Mouse (Mus musculus) megakaryocyte, embryonic 14.5 days (primary cell): ENCODE data around the gene Ikzf1.

Experiments
- FLI1 ChIP-seq: IDR thresholded peaks from 2 replicates; pipeline ENCODE4 v1.6.1; 2012; ENCODE audit warnings: low read length, inconsistent platforms, mixed read lengths
- GATA1 ChIP-seq: IDR thresholded peaks from 3 replicates; pipeline ENCODE4 v1.6.1; 2012; ENCODE audit warnings: mixed read lengths, low read length, inconsistent platforms, borderline replicate concordance

GRCm38 (mm10) chr11:11741574-11741973 is 56.8 kb downstream of the Ikzf1 start:
- TF ChIP-seq GATA1 = no peak
- no peak for TF ChIP-seq FLI1
